Mouse (Mus musculus): Measurements from ENCODE around the gene Cd70.
A peak's percentile ranks its signal among the peaks of the same experiment; 100 is the strongest.

Cd70 gene

GRCm38 (mm10) chr17:57148994-57149803, at the start of gene Cd70:
TSS of gene Cd70 (minus strand) at chr17:57149777.
- DNase-seq, result no peak

GRCm38 (mm10) chr17:57198252-57198651, 48.7 kb upstream of the Cd70 start:
- no peak for DNase-seq

GRCm38 (mm10) chr17:57195326-57196010, 45.9 kb upstream of the Cd70 start:
- no peak for DNase-seq

GRCm38 (mm10) chr17:57194771-57195170, 45.2 kb upstream of the Cd70 start:
- no peak for DNase-seq

- DNase-seq, result peak in 1 of 2 experiments; percentile 9
These were observed 44.5 kb upstream of the Cd70 start, which contains the start of gene Tnfsf14 for GRCm38 (mm10) chr17:57194041-57194507. TSS of gene Tnfsf14 (minus strand) at chr17:57194177.

GRCm38 (mm10) chr17:57188510-57189192, 39.1 kb upstream of the Cd70 start:
- no peak for DNase-seq

GRCm38 (mm10) chr17:57185641-57186040, 36.1 kb upstream of the Cd70 start:
- no peak for DNase-seq

GRCm38 (mm10) chr17:57182871-57183270, 33.3 kb upstream of the Cd70 start:
- DNase-seq, result no peak

GRCm38 (mm10) chr17:57180363-57180762, 30.8 kb upstream of the Cd70 start:
- peak; percentile 59 to 62 for DNase-seq

- no peak for DNase-seq
These were observed 23.8 kb upstream of the Cd70 start for GRCm38 (mm10) chr17:57173351-57173750.

- no peak for DNase-seq
These were observed 22.8 kb upstream of the Cd70 start for GRCm38 (mm10) chr17:57172378-57172777.

GRCm38 (mm10) chr17:57170616-57171260, 21.2 kb upstream of the Cd70 start:
- no peak for DNase-seq

- DNase-seq, result peak; percentile 87 to 88
These were observed 17.5 kb upstream of the Cd70 start for GRCm38 (mm10) chr17:57166800-57167791.

GRCm38 (mm10) chr17:57153787-57154186, 4.2 kb upstream of the Cd70 start:
- no peak for DNase-seq

GRCm38 (mm10) chr17:57153006-57153405, 3.4 kb upstream of the Cd70 start:
- no peak for DNase-seq

- no peak for DNase-seq
These were observed 1.2 kb downstream of the Cd70 start for GRCm38 (mm10) chr17:57148343-57148742.

- DNase-seq, result no peak
These were observed 4.5 kb downstream of the Cd70 start for GRCm38 (mm10) chr17:57145115-57145514.

- DNase-seq, result no peak
These were observed 5.9 kb downstream of the Cd70 start for GRCm38 (mm10) chr17:57143704-57144103.

GRCm38 (mm10) chr17:57139708-57140107, 9.9 kb downstream of the Cd70 start:
- DNase-seq, result no peak

- DNase-seq, result no peak
These were observed 10.9 kb downstream of the Cd70 start for GRCm38 (mm10) chr17:57138676-57139075.

- no peak for DNase-seq
These were observed 13.9 kb downstream of the Cd70 start for GRCm38 (mm10) chr17:57135635-57136034.

GRCm38 (mm10) chr17:57134693-57135092, 14.9 kb downstream of the Cd70 start:
- no peak for DNase-seq

All from B cell, adult 2 months (primary cell).